Mouse (Mus musculus) E14TG2a.4 (cell line): Measurements from ENCODE around the gene Spg21.
A peak's percentile ranks its signal among the peaks of the same experiment; 100 is the strongest.

Source experiments
- H3K27me3 ChIP-seq: 2 replicates; pipeline ENCODE4 v1.6.1; 2014; ENCODE audit warnings: low read length, control low read depth; ENCODE audit not compliant: insufficient read depth
- H3K36me3 ChIP-seq: 2 replicates; pipeline ENCODE4 v1.6.1; 2014; ENCODE audit warnings: low read length, control low read depth; ENCODE audit not compliant: insufficient read depth
- H3K4me1 ChIP-seq: replicated peaks from 2 replicates; pipeline ENCODE4 v1.6.1; 2014; ENCODE audit warnings: low read depth, low read length, control low read depth
- H3K4me3 ChIP-seq: replicated peaks from 2 replicates; pipeline ENCODE4 v1.5.1; 2014; ENCODE audit warnings: mild to moderate bottlenecking, low read length
- H3K9me3 ChIP-seq: 2 replicates; pipeline ENCODE4 v1.6.1; 2014; ENCODE audit warnings: low read length, control low read depth
- CTCF ChIP-seq: conservative IDR thresholded peaks from 2 replicates; pipeline ENCODE4 v1.5.1; 2014; ENCODE audit warnings: low read length
- NANOG ChIP-seq: IDR thresholded peaks from 2 replicates; pipeline ENCODE4 v1.6.1; 2014; ENCODE audit warnings: borderline replicate concordance, low read length, mixed read lengths
- POU5F1 ChIP-seq: IDR thresholded peaks from 2 replicates; pipeline ENCODE4 v1.6.1; 2014; ENCODE audit warnings: low read length, borderline replicate concordance

Spg21 gene

GRCm38 (mm10) chr9:65520505-65520876, 59.7 kb downstream of the Spg21 start:
- H3K27me3 ChIP-seq = peaks cover 13% of the 10 kb centered on the region
- H3K36me3 ChIP-seq = no peaks in the 10 kb centered on the region
- no peaks in the 10 kb centered on the region for H3K9me3 ChIP-seq
- H3K4me3 ChIP-seq = peak overlapping the region; percentile 51; the same call in 1 of the 2 replicates
- TF ChIP-seq CTCF (no peak), NANOG (no peak), POU5F1 (no peak)
- peaks cover 8% of the 10 kb centered on the region for H3K4me1 ChIP-seq

- Histone ChIP-seq H3K27me3 (peaks cover 8% of the 10 kb centered on the region), H3K4me3 (no peak overlapping the region), H3K4me1 (peaks cover 23% of the 10 kb centered on the region), H3K9me3 (no peaks in the 10 kb centered on the region), H3K36me3 (no peaks in the 10 kb centered on the region)
- TF ChIP-seq CTCF (peak; percentile 35), NANOG (no peak), POU5F1 (no peak)
Observed at GRCm38 (mm10) chr9:65523611-65524364, 63.0 kb downstream of the Spg21 start.

GRCm38 (mm10) chr9:65525445-65526195, 64.9 kb downstream of the Spg21 start:
- H3K9me3 ChIP-seq = no peaks in the 10 kb centered on the region
- H3K27me3 ChIP-seq = peaks cover 8% of the 10 kb centered on the region
- H3K4me3 ChIP-seq = no peak overlapping the region
- no peak for TF ChIP-seq NANOG
- H3K36me3 ChIP-seq = no peaks in the 10 kb centered on the region
- peaks cover 19% of the 10 kb centered on the region; the same call in 1 of the 2 replicates for H3K4me1 ChIP-seq

- Histone ChIP-seq H3K4me1 (peaks cover 19% of the 10 kb centered on the region; the same call in 1 of the 2 replicates), H3K4me3 (no peak overlapping the region), H3K9me3 (no peaks in the 10 kb centered on the region), H3K27me3 (no peaks in the 10 kb centered on the region), H3K36me3 (no peaks in the 10 kb centered on the region)
- no peak for TF ChIP-seq POU5F1
- TF ChIP-seq NANOG = no peak
- TF ChIP-seq CTCF = no peak
Observed at GRCm38 (mm10) chr9:65528417-65529038, 67.8 kb downstream of the Spg21 start.

- Histone ChIP-seq H3K36me3 (no peaks in the 10 kb centered on the region), H3K4me3 (no peak overlapping the region), H3K27me3 (no peaks in the 10 kb centered on the region), H3K9me3 (no peaks in the 10 kb centered on the region), H3K4me1 (peaks cover 19% of the 10 kb centered on the region; the same call in 1 of the 2 replicates)
- TF ChIP-seq CTCF (no peak), POU5F1 (no peak), NANOG (no peak)
Observed at GRCm38 (mm10) chr9:65529659-65530058, 68.9 kb downstream of the Spg21 start.

- peaks cover 13% of the 10 kb centered on the region; the same call in 1 of the 2 replicates for H3K4me1 ChIP-seq
- no peaks in the 10 kb centered on the region for H3K9me3 ChIP-seq
Observed at GRCm38 (mm10) chr9:65531283-65531682, 70.5 kb downstream of the Spg21 start.

GRCm38 (mm10) chr9:65532986-65533385, 72.2 kb downstream of the Spg21 start:
- Histone ChIP-seq H3K9me3 (no peaks in the 10 kb centered on the region), H3K36me3 (no peaks in the 10 kb centered on the region), H3K4me3 (no peak overlapping the region), H3K27me3 (0 out of 2 replicates have a peak, but pooled peaks cover 2% of the 10 kb centered on the region), H3K4me1 (peaks cover 6% of the 10 kb centered on the region; the same call in 1 of the 2 replicates)
- no peak for TF ChIP-seq CTCF
- no peak for TF ChIP-seq POU5F1

More at GRCm38 (mm10) chr9:65531283-65531682, 70.5 kb downstream of the Spg21 start:
- Histone ChIP-seq H3K36me3 (no peaks in the 10 kb centered on the region), H3K4me3 (no peak overlapping the region), H3K27me3 (0 out of 2 replicates have a peak, but pooled peaks cover 1% of the 10 kb centered on the region)
- TF ChIP-seq POU5F1 = no peak
- no peak for TF ChIP-seq NANOG
- no peak for TF ChIP-seq CTCF

GRCm38 (mm10) chr9:65534111-65534510, 73.4 kb downstream of the Spg21 start:
- Histone ChIP-seq H3K27me3 (0 out of 2 replicates have a peak, but pooled peaks cover 2% of the 10 kb centered on the region), H3K4me1 (no peaks in the 10 kb centered on the region), H3K36me3 (no peaks in the 10 kb centered on the region), H3K9me3 (no peaks in the 10 kb centered on the region), H3K4me3 (no peak overlapping the region)
- TF ChIP-seq CTCF = no peak
- no peak for TF ChIP-seq POU5F1
- no peak for TF ChIP-seq NANOG
